Mouse (Mus musculus): ENCODE data around the gene Scap. TPM values are rescaled to one million over a fixed set of nuclear protein-coding genes. Genes with fewer than 3 reads are reported as not detected.

Scap gene
- polyA plus RNA-seq (2017; shearing (Covaris generic)), result 49.6 TPM

GRCm38 (mm10) chr9:110333135-110333895 is at the start of gene Scap:
Gene Scap, plus strand, starts transcription at chr9:110333288.

GRCm38 (mm10) chr9:110304969-110305651 is 28.0 kb upstream of the Scap start, which contains the start of gene Elp6:
Gene Elp6, plus strand, starts transcription at chr9:110305173.

GRCm38 (mm10) chr9:110408099-110408773 is 75.1 kb downstream of the Scap start, which contains the start of gene Ptpn23:
Gene Ptpn23, minus strand, starts transcription at chr9:110408213.

GRCm38 (mm10) chr9:110419511-110420112 is 86.5 kb downstream of the Scap start, which contains the start of gene Ngp:
Gene Ngp, plus strand, starts transcription at chr9:110419747.

Other genes starting within 250 kb of the Scap start
- 33.6 TPM for gene Smarcc1, start 215.6 kb upstream of the Scap start, polyA plus RNA-seq (2017; shearing (Covaris generic))
- gene Dhx30, start 215.5 kb upstream of the Scap start, polyA plus RNA-seq (2017; shearing (Covaris generic)), result 122 TPM
- 0.54 TPM for gene Cspg5, start 89.5 kb upstream of the Scap start, polyA plus RNA-seq (2017; shearing (Covaris generic))
- gene Elp6, start 28.1 kb upstream of the Scap start, polyA plus RNA-seq (2017; shearing (Covaris generic)), result 7.8 TPM
- 6.7 TPM for gene Ptpn23, start 74.9 kb downstream of the Scap start, polyA plus RNA-seq (2017; shearing (Covaris generic))
- gene Ngp, start 86.5 kb downstream of the Scap start, polyA plus RNA-seq (2017; shearing (Covaris generic)), result not detected
- gene Klhl18, start 143.4 kb downstream of the Scap start, polyA plus RNA-seq (2017; shearing (Covaris generic)), result 12.0 TPM
- 0.25 TPM for gene Kif9, start 143.7 kb downstream of the Scap start, polyA plus RNA-seq (2017; shearing (Covaris generic))
- gene Setd2, start 199.3 kb downstream of the Scap start, polyA plus RNA-seq (2017; shearing (Covaris generic)), result 37.8 TPM